Mouse (Mus musculus): ENCODE data around the gene Sncg. TPM values are rescaled to one million over a fixed set of nuclear protein-coding genes. Genes with fewer than 3 reads are reported as not detected.

The Sncg gene
- total and polyA plus RNA-seq, 3 experiments = 0.21 to 0.50 (median 0.27) TPM

- no peak overlapping the region for H3K4me3 ChIP-seq (replicated peaks in 1 of 3; ENCODE audit: low read depth in 2 of 3, low read length in 2 of 3, poor library complexity in 1 of 3)
- no peak for DNase-seq (ENCODE audit: extremely low read depth)
- TF ChIP-seq MYC (IDR thresholded peaks at IDR 0.05; ENCODE audit: low read depth, low read length) (no peak), UBTF (IDR thresholded peaks at IDR 0.05; ENCODE audit: low read depth, low read length) (no peak), JUN (IDR thresholded peaks at IDR 0.05; ENCODE audit: insufficient read depth, low read depth, low read length) (no peak), HCFC1 (IDR thresholded peaks at IDR 0.05; ENCODE audit: low read depth, low read length) (no peak), SIN3A (IDR thresholded peaks at IDR 0.05; ENCODE audit: low read length) (no peak), ETS1 (conservative IDR thresholded peaks at IDR 0.05; ENCODE audit: low read depth, low read length) (no peak), NRF1 (IDR thresholded peaks at IDR 0.05; ENCODE audit: low read depth, low read length) (no peak), KAT2A (IDR thresholded peaks at IDR 0.05; ENCODE audit: insufficient replicate concordance, low read length) (no peak), GABPA (IDR thresholded peaks at IDR 0.05; ENCODE audit: insufficient replicate concordance, low read depth, low read length) (no peak), CHD2 (IDR thresholded peaks at IDR 0.05; ENCODE audit: low read length) (no peak), MEF2A (IDR thresholded peaks at IDR 0.05; ENCODE audit: borderline replicate concordance, low read depth, low read length) (no peak), PAX5 (IDR thresholded peaks at IDR 0.05; ENCODE audit: low read length) (no peak)
- no peak overlapping the region for H3K27ac ChIP-seq (ENCODE audit: insufficient read depth, low read depth)
- dilution Hi-C loops (cut with MboI; ENCODE audit: extremely low pct_ligation_motif_present, extremely low pct_unique_long_range_greater_than_20kb, low sequenced_read_pairs) (no loop called here), in situ Hi-C loops (cut with MboI; ENCODE audit: low pct_ligation_motif_present, low pct_unique_long_range_greater_than_20kb, low sequenced_read_pairs) (no loop called here)
- H3K79me2 ChIP-seq (replicated peaks; ENCODE audit: control insufficient read depth, extremely low read depth, insufficient read depth, poor library complexity, severe bottlenecking) = no peaks in the 10 kb centered on the region
- no peaks in the 10 kb centered on the region for H3K9me3 ChIP-seq (replicated peaks; ENCODE audit: low read length)
- no peaks in the 10 kb centered on the region for H3K27me3 ChIP-seq (replicated peaks)
- peaks cover 49 to 90% of the 10 kb centered on the region in 2 experiments for H3K36me3 ChIP-seq (replicated peaks in 1 of 2; ENCODE audit: control insufficient read depth in 1 of 2, insufficient read depth in 1 of 2, low read length in 1 of 2)
- H3K4me1 ChIP-seq (ENCODE audit: control insufficient read depth in 1 of 2, insufficient read depth in 2 of 2) = peaks cover 0 to 12% of the 10 kb centered on the region in 2 experiments; a peak in 1 of 4 replicates
- no peak overlapping the region for H3K4me2 ChIP-seq (ENCODE audit: insufficient read depth, low read depth, poor library complexity, severe bottlenecking)
- no peak overlapping the region for H3K9ac ChIP-seq (ENCODE audit: insufficient read depth, low read depth)
These were observed 43.9 kb downstream of the Sncg start for GRCm38 (mm10) chr14:34330657-34331158.

GRCm38 (mm10) chr14:34327618-34328017, 47.0 kb downstream of the Sncg start:
- Histone ChIP-seq H3K4me2 (ENCODE audit: insufficient read depth, low read depth, poor library complexity, severe bottlenecking) (no peak overlapping the region), H3K9me3 (replicated peaks; ENCODE audit: low read length) (no peaks in the 10 kb centered on the region), H3K4me1 (ENCODE audit: control insufficient read depth in 1 of 2, insufficient read depth in 2 of 2) (peaks cover 0 to 12% of the 10 kb centered on the region in 2 experiments; a peak in 1 of 4 replicates), H3K27ac (ENCODE audit: insufficient read depth, low read depth) (no peak overlapping the region), H3K9ac (ENCODE audit: insufficient read depth, low read depth) (no peak overlapping the region), H3K36me3 (replicated peaks in 1 of 2; ENCODE audit: control insufficient read depth in 1 of 2, insufficient read depth in 1 of 2, low read length in 1 of 2) (peaks cover 45 to 86% of the 10 kb centered on the region in 2 experiments), H3K79me2 (replicated peaks; ENCODE audit: control insufficient read depth, extremely low read depth, insufficient read depth, poor library complexity, severe bottlenecking) (no peaks in the 10 kb centered on the region), H3K4me3 (replicated peaks in 1 of 3; ENCODE audit: low read depth in 2 of 3, low read length in 2 of 3, poor library complexity in 1 of 3) (no peak overlapping the region), H3K27me3 (replicated peaks) (no peaks in the 10 kb centered on the region)
- TF ChIP-seq CHD2 (IDR thresholded peaks at IDR 0.05; ENCODE audit: low read length) (no peak), MAFK (IDR thresholded peaks at IDR 0.05; ENCODE audit: insufficient replicate concordance, low read length) (no peak), ZMIZ1 (IDR thresholded peaks at IDR 0.05; ENCODE audit: low read depth, low read length) (no peak), NRF1 (IDR thresholded peaks at IDR 0.05; ENCODE audit: low read depth, low read length) (no peak), ZNF384 (IDR thresholded peaks at IDR 0.05; ENCODE audit: low read depth, low read length) (no peak), RAD21 (IDR thresholded peaks at IDR 0.05; ENCODE audit: low read depth, low read length) (no peak), EP300 (IDR thresholded peaks at IDR 0.05; ENCODE audit: low read length) (no peak), ELF1 (IDR thresholded peaks at IDR 0.05; ENCODE audit: low read depth, low read length) (no peak), PAX5 (IDR thresholded peaks at IDR 0.05; ENCODE audit: low read length) (no peak), BHLHE40 (IDR thresholded peaks at IDR 0.05; ENCODE audit: low read depth, low read length) (no peak), ZKSCAN1 (IDR thresholded peaks at IDR 0.05; ENCODE audit: borderline replicate concordance, low read depth, low read length) (no peak), KAT2A (IDR thresholded peaks at IDR 0.05; ENCODE audit: insufficient replicate concordance, low read length) (no peak), SIN3A (IDR thresholded peaks at IDR 0.05; ENCODE audit: low read length) (no peak), ETS1 (conservative IDR thresholded peaks at IDR 0.05; ENCODE audit: low read depth, low read length) (no peak)
- DNase-seq (ENCODE audit: extremely low read depth) = no peak
- in situ Hi-C loops (cut with MboI; ENCODE audit: low pct_ligation_motif_present, low pct_unique_long_range_greater_than_20kb, low sequenced_read_pairs) = no loop called here
- dilution Hi-C loops (cut with MboI; ENCODE audit: extremely low pct_ligation_motif_present, extremely low pct_unique_long_range_greater_than_20kb, low sequenced_read_pairs) = no loop called here
